In genomic region chr10:17355476-17355875, GRCm38 (mm10) we compare ENCODE assay signal across 13 mouse cellular contexts.
A peak's percentile ranks its signal among the peaks of the same experiment; 100 is the strongest.
DNase-seq lines count a peak whose midpoint lies in the region; ATAC-seq lines count a peak whose summit lies in the region.
"Had no signal": no experiment of that assay in that cellular context is flagged by ENCODE, and none has a peak within 500 bp of the region (broad histone marks: within the 10 kb centered on the region; RNA-seq: fewer than 3 reads in every experiment).

No protein-coding gene starts in this region.

- H3K4me2 ChIP-seq in forebrain, embryonic 15.5 days (replicated peaks) = no peak overlapping the region
- H3K4me2 ChIP-seq in forebrain, embryonic 13.5 days = no peak overlapping the region
- no peak overlapping the region for H3K4me2 ChIP-seq in kidney, embryonic 16.5 days (replicated peaks; ENCODE audit: low read depth, low read length)
- no peak overlapping the region for H3K4me2 ChIP-seq in embryonic facial prominence, embryonic 15.5 days (replicated peaks)
- H3K4me2 ChIP-seq: heart, embryonic 13.5 days; neural tube, embryonic 15.5 days; stomach, embryonic 15.5 days had no signal

- peaks cover 12% of the 10 kb centered on the region; the same call in 1 of the 2 replicates for H3K4me1 ChIP-seq in forebrain, embryonic 15.5 days
- H3K4me1 ChIP-seq in forebrain, embryonic 13.5 days = peaks cover 11% of the 10 kb centered on the region; the same call in 1 of the 2 replicates
- H3K4me1 ChIP-seq in kidney, embryonic 16.5 days (ENCODE audit: insufficient read depth, low read length) = 0 out of 2 replicates have a peak, but pooled peaks cover 9% of the 10 kb centered on the region
- H3K4me1 ChIP-seq in embryonic facial prominence, embryonic 15.5 days = peaks cover 6% of the 10 kb centered on the region
- H3K4me1 ChIP-seq: stomach, embryonic 15.5 days had no signal

- 0 out of 2 replicates have a peak, but pooled peaks have one; percentile 35 for ATAC-seq in forebrain, embryonic 15.5 days (replicated peaks)
- ATAC-seq in forebrain, embryonic 13.5 days = no peak
- no peak for ATAC-seq in kidney, embryonic 16.5 days (ENCODE audit: low FRiP score, low TSS enrichment)
- no peak for ATAC-seq in embryonic facial prominence, embryonic 15.5 days (ENCODE audit: insufficient number of reproducible peaks, low FRiP score, low TSS enrichment, low read depth)
- ATAC-seq: hindbrain, embryonic 16.5 days had no signal

- H3K9ac ChIP-seq in forebrain, embryonic 15.5 days (replicated peaks) = no peak overlapping the region
- no peak overlapping the region for H3K9ac ChIP-seq in forebrain, embryonic 13.5 days
- H3K9ac ChIP-seq in kidney, embryonic 16.5 days (replicated peaks; ENCODE audit: low read length) = no peak overlapping the region
- H3K9ac ChIP-seq in embryonic facial prominence, embryonic 15.5 days = no peak overlapping the region
- H3K9ac ChIP-seq: heart, embryonic 13.5 days; neural tube, embryonic 15.5 days; stomach, embryonic 15.5 days had no signal

- no peaks in the 10 kb centered on the region for H3K9me3 ChIP-seq in forebrain, embryonic 15.5 days
- no peaks in the 10 kb centered on the region for H3K9me3 ChIP-seq in forebrain, embryonic 13.5 days (replicated peaks)
- no peaks in the 10 kb centered on the region for H3K9me3 ChIP-seq in kidney, embryonic 16.5 days (ENCODE audit: low read length)
- no peaks in the 10 kb centered on the region for H3K9me3 ChIP-seq in embryonic facial prominence, embryonic 15.5 days (replicated peaks)
- H3K9me3 ChIP-seq: heart, embryonic 13.5 days; neural tube, embryonic 15.5 days; stomach, embryonic 15.5 days had no signal

- no peaks in the 10 kb centered on the region for H3K36me3 ChIP-seq in forebrain, embryonic 15.5 days
- H3K36me3 ChIP-seq in forebrain, embryonic 13.5 days (ENCODE audit: poor library complexity, severe bottlenecking) = no peaks in the 10 kb centered on the region
- H3K36me3 ChIP-seq in kidney, embryonic 16.5 days (ENCODE audit: insufficient read depth, low read length) = no peaks in the 10 kb centered on the region
- no peaks in the 10 kb centered on the region for H3K36me3 ChIP-seq in embryonic facial prominence, embryonic 15.5 days
- H3K36me3 ChIP-seq: heart, embryonic 13.5 days; neural tube, embryonic 15.5 days; stomach, embryonic 15.5 days had no signal

- WGBS in forebrain, embryonic 15.5 days = 15% methylated on average over 4 of the region's 4 CpGs
- 13% methylated on average over 4 of the region's 4 CpGs for WGBS in forebrain, embryonic 13.5 days
- 38% methylated on average over 4 of the region's 4 CpGs for WGBS in kidney, embryonic 16.5 days
- WGBS in embryonic facial prominence, embryonic 15.5 days = 18% methylated on average over 4 of the region's 4 CpGs

- no peak overlapping the region for H3K4me3 ChIP-seq in forebrain, embryonic 15.5 days
- no peak overlapping the region for H3K4me3 ChIP-seq in forebrain, embryonic 13.5 days
- no peak overlapping the region for H3K4me3 ChIP-seq in kidney, embryonic 16.5 days (ENCODE audit: low read length)
- H3K4me3 ChIP-seq in embryonic facial prominence, embryonic 15.5 days (replicated peaks) = no peak overlapping the region
- H3K4me3 ChIP-seq: heart, embryonic 13.5 days; neural tube, embryonic 15.5 days; stomach, embryonic 15.5 days had no signal

- DNase-seq in kidney, postnatal 4 days = no peak
- peak; percentile 57 for DNase-seq in adipocyte (ENCODE audit: low spot score)
- no peak for DNase-seq in frontal cortex, postnatal 10 days (ENCODE audit: low spot score in 2 of 2)
- DNase-seq in ovary, postnatal 10 days (ENCODE audit: low spot score) = no peak
- DNase-seq: thymus, postnatal 4 days had no signal

- H3K27ac ChIP-seq in forebrain, embryonic 15.5 days (replicated peaks) = no peak overlapping the region
- no peak overlapping the region for H3K27ac ChIP-seq in forebrain, embryonic 13.5 days
- H3K27ac ChIP-seq in kidney, embryonic 16.5 days (ENCODE audit: low read length) = peak overlapping the region; percentile 27; the same call in 1 of the 2 replicates
- H3K27ac ChIP-seq in embryonic facial prominence, embryonic 15.5 days (replicated peaks) = peak overlapping the region; percentile 4; the same call in 1 of the 2 replicates
- H3K27ac ChIP-seq: heart, embryonic 13.5 days; neural tube, embryonic 15.5 days; stomach, embryonic 15.5 days had no signal

- H3K27me3 ChIP-seq in forebrain, embryonic 15.5 days = no peaks in the 10 kb centered on the region
- H3K27me3 ChIP-seq in forebrain, embryonic 13.5 days = no peaks in the 10 kb centered on the region
- no peaks in the 10 kb centered on the region for H3K27me3 ChIP-seq in kidney, embryonic 16.5 days (ENCODE audit: insufficient read depth, low read length)
- no peaks in the 10 kb centered on the region for H3K27me3 ChIP-seq in embryonic facial prominence, embryonic 15.5 days
- H3K27me3 ChIP-seq: heart, embryonic 13.5 days; neural tube, embryonic 15.5 days; stomach, embryonic 15.5 days had no signal

Comparison
In these comparisons a context has a peak if more than half of its experiments do, and no peak if none do; other contexts are left out.
1. H3K27ac ChIP-seq: peak in kidney, embryonic 16.5 days (single experiment) and embryonic facial prominence, embryonic 15.5 days (single experiment); none in forebrain, embryonic 15.5 days (single experiment) and forebrain, embryonic 13.5 days (single experiment).